22 mouse cellular contexts compared by ENCODE assay signal in genomic region chr3:136782058-136782457, GRCm38 (mm10).
DNase-seq lines count a peak whose midpoint lies in the region; ATAC-seq and TF ChIP-seq lines count a peak whose summit lies in the region.
"Had no signal": no experiment of that assay in that cellular context is flagged by ENCODE, and none has a peak within 500 bp of the region (broad histone marks: within the 10 kb centered on the region; RNA-seq: fewer than 3 reads in every experiment).

No protein-coding gene starts in this region.

- H3K9ac ChIP-seq in lung, embryonic 16.5 days (ENCODE audit: low read length), result no peak overlapping the region
- H3K9ac ChIP-seq: embryonic facial prominence, embryonic 13.5 days; embryonic facial prominence, embryonic 15.5 days; forebrain, embryonic 12.5 days had no signal

- no peaks in the 10 kb centered on the region for H3K9me3 ChIP-seq in lung, embryonic 16.5 days (ENCODE audit: control insufficient read depth, low read length)
- H3K9me3 ChIP-seq: embryonic facial prominence, embryonic 13.5 days; embryonic facial prominence, embryonic 15.5 days; forebrain, embryonic 10.5 days; forebrain, embryonic 12.5 days had no signal

- H3K4me3 ChIP-seq in layer of hippocampus, adult 2 months, result no peak overlapping the region
- H3K4me3 ChIP-seq in lung, embryonic 16.5 days (ENCODE audit: low read length), result no peak overlapping the region
- H3K4me3 ChIP-seq in lung, adult 2 months (replicated peaks; ENCODE audit: extremely low read depth, low read depth, low read length), result no peak overlapping the region
- H3K4me3 ChIP-seq: embryonic facial prominence, embryonic 13.5 days; embryonic facial prominence, embryonic 15.5 days; erythroblast, embryonic 14.5 days; forebrain, embryonic 10.5 days; forebrain, embryonic 12.5 days had no signal

- ATAC-seq in lung, embryonic 16.5 days (ENCODE audit: low read depth), result 0 out of 2 replicates have a peak, but pooled peaks have one; percentile 36
- ATAC-seq: forebrain, embryonic 14.5 days had no signal

- H3K36me3 ChIP-seq in lung, embryonic 16.5 days (ENCODE audit: control insufficient read depth, insufficient read depth, low read length), result no peaks in the 10 kb centered on the region
- H3K36me3 ChIP-seq: embryonic facial prominence, embryonic 13.5 days; embryonic facial prominence, embryonic 15.5 days; forebrain, embryonic 10.5 days; forebrain, embryonic 12.5 days had no signal

- DNase-seq in layer of hippocampus, adult 2 months (ENCODE audit: low spot score in 2 of 2), result no peak
- no peak for DNase-seq in layer of hippocampus, adult 18-20 months (ENCODE audit: low spot score in 2 of 2)
- DNase-seq in lung, adult 2 months, result no peak
- DNase-seq in lung, postnatal 25 days (ENCODE audit: low spot score), result peak; percentile 57
- no peak for DNase-seq in lung, postnatal 4 days
- DNase-seq: adrenal gland, adult 2 months; adrenal gland, postnatal 10 days; adrenal gland, postnatal 25 days; cerebellum, adult 11 months; cerebellum, adult 18-20 months; cerebellum, adult 8-10 months; cerebellum, adult 9-11 months; cerebellum, postnatal 14 days; cerebellum, postnatal 36 days; embryo, embryonic 11 days had no signal

- no peak for TF ChIP-seq CTCF in layer of hippocampus, adult 2 months (conservative IDR thresholded peaks at IDR 0.05)
- TF ChIP-seq CTCF in lung, adult 2 months (IDR thresholded peaks at IDR 0.05; ENCODE audit: insufficient read depth, low read length), result no peak

- TF ChIP-seq POLR2A in lung, adult 2 months (IDR thresholded peaks at IDR 0.05; ENCODE audit: borderline replicate concordance, extremely low read depth, low read depth, low read length), result no peak

- no peaks in the 10 kb centered on the region for H3K27me3 ChIP-seq in lung, embryonic 16.5 days (ENCODE audit: control insufficient read depth, insufficient read depth, low read depth, low read length)
- H3K27me3 ChIP-seq: embryonic facial prominence, embryonic 13.5 days; embryonic facial prominence, embryonic 15.5 days; forebrain, embryonic 12.5 days had no signal

- no peak overlapping the region for H3K4me2 ChIP-seq in lung, embryonic 16.5 days (ENCODE audit: low read depth, low read length)
- H3K4me2 ChIP-seq: embryonic facial prominence, embryonic 13.5 days; embryonic facial prominence, embryonic 15.5 days; forebrain, embryonic 12.5 days had no signal

- peaks cover 6% of the 10 kb centered on the region; the same call in 1 of the 2 replicates for H3K4me1 ChIP-seq in lung, embryonic 16.5 days (replicated peaks; ENCODE audit: control insufficient read depth, insufficient read depth, low read length)
- H3K4me1 ChIP-seq in lung, adult 2 months (ENCODE audit: control insufficient read depth, insufficient read depth, low read length), result peaks cover 8% of the 10 kb centered on the region

- H3K27ac ChIP-seq in layer of hippocampus, adult 2 months, result peak overlapping the region; percentile 48
- H3K27ac ChIP-seq in lung, embryonic 16.5 days (ENCODE audit: low read length), result no peak overlapping the region
- H3K27ac ChIP-seq: embryonic facial prominence, embryonic 13.5 days; embryonic facial prominence, embryonic 15.5 days; forebrain, embryonic 10.5 days; forebrain, embryonic 12.5 days had no signal
